Mouse (Mus musculus) kidney, adult 2 months (tissue): ENCODE results near the gene Spib. TPM values are rescaled to one million over a fixed set of nuclear protein-coding genes. Genes with fewer than 3 reads are reported as not detected.
A peak's percentile ranks its signal among the peaks of the same experiment; 100 is the strongest.

Experiments
- DNase-seq: peaks from one replicate; pipeline ENCODE4 v3.0.0; 2021
- H3K27ac ChIP-seq: fragments of 200-500 bp; 2 replicates; pipeline ENCODE4 v1.5.1; 2012; ENCODE audit warnings: low read depth, low read length, control low read depth, inconsistent platforms; ENCODE audit not compliant: insufficient read depth
- H3K27me3 ChIP-seq: fragments of 200-500 bp; replicated peaks from 2 replicates; pipeline ENCODE4 v1.6.1; 2012; ENCODE audit warnings: mild to moderate bottlenecking, moderate library complexity, low read length, inconsistent platforms; ENCODE audit not compliant: control insufficient read depth, insufficient read depth
- H3K36me3 ChIP-seq: fragments of 200-500 bp; 2 replicates; pipeline ENCODE4 v1.6.1; 2012; ENCODE audit warnings: mild to moderate bottlenecking, moderate library complexity, low read length, inconsistent platforms; ENCODE audit not compliant: control insufficient read depth, insufficient read depth
- H3K4me1 ChIP-seq: fragments of 200-500 bp; 2 replicates; pipeline ENCODE4 v1.6.1; 2011; ENCODE audit warnings: low read length; ENCODE audit not compliant: control insufficient read depth, insufficient read depth
- H3K4me3 ChIP-seq: fragments of 200-500 bp; 2 replicates; pipeline ENCODE4 v1.5.1; 2011; ENCODE audit warnings: mild to moderate bottlenecking, low read depth, low read length, control low read depth; ENCODE audit not compliant: insufficient read depth
- CTCF ChIP-seq: fragments of 200-500 bp; conservative IDR thresholded peaks from 2 replicates; pipeline ENCODE4 v1.5.1; 2011; ENCODE audit warnings: low read depth, mild to moderate bottlenecking, control low read depth, low read length, moderate library complexity, mixed read lengths; ENCODE audit not compliant: insufficient read depth, insufficient read length
- POLR2A ChIP-seq: fragments of 200-500 bp; IDR thresholded peaks from one replicate; pipeline ENCODE4 v1.6.1; 2011; ENCODE audit warnings: low read depth, low read length, control low read depth
- WGBS: fragments of 180-500 bp; shearing (Covaris S2); methylation state at CpG from one replicate; pipeline ENCODE4 v1.1.7; 2018; 5-methylcytosine and 5-hydroxymethylcytosine counted together
- polyA plus RNA-seq: library from polyadenylated mRNA; depleted of rRNA; stranded (reverse); fragments of >200 nt; gene quantifications from 2 replicates; pipeline ENCODE4 v1.2.3, GENCODE M21; 2012

Spib gene
- polyA plus RNA-seq, 1 experiment = 8.3 TPM

DNA sequence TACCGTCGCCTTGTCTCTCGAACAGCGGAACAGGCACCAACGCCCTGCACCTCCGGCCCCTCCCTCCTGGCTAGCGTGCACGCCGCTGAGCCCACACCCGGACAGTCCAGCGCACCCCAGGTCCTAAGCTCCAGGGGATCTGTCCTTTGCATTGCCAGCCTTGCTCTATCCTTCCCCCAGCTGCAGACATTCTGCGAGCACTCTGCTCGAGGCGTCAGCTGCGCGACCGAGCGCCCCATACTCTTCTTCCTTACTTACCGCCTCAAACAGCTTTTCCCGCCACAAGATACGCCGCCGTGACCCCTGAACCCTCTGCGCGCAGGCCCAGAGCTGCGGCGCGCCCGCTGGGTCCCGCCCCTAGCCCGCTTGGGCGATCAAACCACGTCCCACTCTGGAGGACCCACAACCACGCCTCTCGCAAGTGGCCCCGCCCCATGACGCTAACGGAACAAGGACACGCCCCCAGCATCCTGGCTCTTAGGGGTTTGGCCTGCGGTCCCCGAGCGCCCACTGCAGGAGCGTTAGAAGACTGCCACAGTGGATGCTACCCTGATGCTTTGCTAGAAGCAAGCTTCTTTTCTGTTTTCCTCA, 16.7 kb upstream of the Spib start, which contains the start of gene Pold1:
Pold1 (minus strand) TSS at position 353 of the 591 bp plus-strand sequence.
- DNase-seq = peak; percentile 100
- TF ChIP-seq CTCF (peak; percentile 90), POLR2A (no peak)
- WGBS = under 1% methylated on average over 43 of the region's 43 CpGs

GRCm38 (mm10) chr7:44547725-44548124, 15.9 kb upstream of the Spib start:
- WGBS = 16% methylated on average over 5 of the region's 5 CpGs
- no peak for TF ChIP-seq CTCF
- TF ChIP-seq POLR2A = no peak
- no peak overlapping the region for H3K27ac ChIP-seq

More for the DNA sequence above, 16.7 kb upstream of the Spib start, which contains the start of gene Pold1:
- Histone ChIP-seq H3K4me3 (peak within 1 kb of the TSS; percentile 68), H3K27me3 (no peaks in the 10 kb centered on the region), H3K4me1 (0 out of 2 replicates have a peak, but pooled peaks cover 7% of the 10 kb centered on the region), H3K36me3 (peaks cover 6% of the 10 kb centered on the region), H3K27ac (no peak within 1 kb of the TSS)

GRCm38 (mm10) chr7:44547041-44547440, 15.2 kb upstream of the Spib start:
- DNase-seq = no peak
- no peak overlapping the region for H3K4me3 ChIP-seq
- no peak for TF ChIP-seq POLR2A
- TF ChIP-seq CTCF = no peak
- peaks cover 6% of the 10 kb centered on the region for H3K36me3 ChIP-seq
- 92% methylated on average over 13 of the region's 13 CpGs for WGBS
- H3K27ac ChIP-seq = no peak overlapping the region
- no peaks in the 10 kb centered on the region for H3K4me1 ChIP-seq
- H3K27me3 ChIP-seq = no peaks in the 10 kb centered on the region

More at GRCm38 (mm10) chr7:44547725-44548124, 15.9 kb upstream of the Spib start:
- Histone ChIP-seq H3K36me3 (peaks cover 6% of the 10 kb centered on the region), H3K4me3 (no peak overlapping the region), H3K4me1 (0 out of 2 replicates have a peak, but pooled peaks cover 2% of the 10 kb centered on the region), H3K27me3 (no peaks in the 10 kb centered on the region)
- DNase-seq = no peak

DNA sequence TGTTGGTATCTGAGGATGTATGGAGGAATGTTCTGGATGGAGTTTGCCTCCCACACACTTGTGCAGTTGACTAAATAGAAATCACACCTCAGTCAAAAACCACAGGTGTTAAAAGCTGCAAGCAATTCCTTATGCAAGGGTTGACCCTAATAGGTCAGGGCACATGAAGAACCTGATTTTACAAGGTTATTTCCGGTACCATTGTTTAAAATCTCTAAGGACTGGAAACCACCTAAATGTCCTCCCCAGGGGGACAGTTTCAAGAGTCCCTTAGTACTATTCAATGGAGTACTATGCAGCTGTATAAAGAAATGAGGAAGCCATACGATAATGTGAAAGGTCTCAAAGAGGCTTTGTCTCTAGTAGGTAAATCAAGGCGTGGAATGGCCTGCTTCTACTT, 14.4 kb upstream of the Spib start:
- WGBS = 96% methylated on average over 3 of the region's 3 CpGs
- peaks cover 2% of the 10 kb centered on the region for H3K36me3 ChIP-seq
- no peak overlapping the region for H3K27ac ChIP-seq
- no peaks in the 10 kb centered on the region for H3K4me1 ChIP-seq
- H3K4me3 ChIP-seq = no peak overlapping the region
- H3K27me3 ChIP-seq = no peaks in the 10 kb centered on the region
- TF ChIP-seq CTCF = no peak
- TF ChIP-seq POLR2A = no peak
- DNase-seq = no peak

- Histone ChIP-seq H3K27ac (no peak overlapping the region), H3K4me1 (no peaks in the 10 kb centered on the region), H3K27me3 (no peaks in the 10 kb centered on the region), H3K4me3 (no peak overlapping the region), H3K36me3 (no peaks in the 10 kb centered on the region)
- TF ChIP-seq CTCF = no peak
- no peak for TF ChIP-seq POLR2A
- WGBS = 79% methylated on average over 12 of the region's 12 CpGs
- no peak for DNase-seq
Measured at GRCm38 (mm10) chr7:44543071-44543470, 11.2 kb upstream of the Spib start.

GRCm38 (mm10) chr7:44542555-44542954, 10.7 kb upstream of the Spib start:
- Histone ChIP-seq H3K4me1 (no peaks in the 10 kb centered on the region), H3K4me3 (no peak overlapping the region), H3K27me3 (no peaks in the 10 kb centered on the region), H3K27ac (no peak overlapping the region), H3K36me3 (no peaks in the 10 kb centered on the region)
- WGBS = 94% methylated on average over 11 of the region's 11 CpGs
- DNase-seq = no peak
- TF ChIP-seq CTCF = no peak
- TF ChIP-seq POLR2A = no peak

DNA sequence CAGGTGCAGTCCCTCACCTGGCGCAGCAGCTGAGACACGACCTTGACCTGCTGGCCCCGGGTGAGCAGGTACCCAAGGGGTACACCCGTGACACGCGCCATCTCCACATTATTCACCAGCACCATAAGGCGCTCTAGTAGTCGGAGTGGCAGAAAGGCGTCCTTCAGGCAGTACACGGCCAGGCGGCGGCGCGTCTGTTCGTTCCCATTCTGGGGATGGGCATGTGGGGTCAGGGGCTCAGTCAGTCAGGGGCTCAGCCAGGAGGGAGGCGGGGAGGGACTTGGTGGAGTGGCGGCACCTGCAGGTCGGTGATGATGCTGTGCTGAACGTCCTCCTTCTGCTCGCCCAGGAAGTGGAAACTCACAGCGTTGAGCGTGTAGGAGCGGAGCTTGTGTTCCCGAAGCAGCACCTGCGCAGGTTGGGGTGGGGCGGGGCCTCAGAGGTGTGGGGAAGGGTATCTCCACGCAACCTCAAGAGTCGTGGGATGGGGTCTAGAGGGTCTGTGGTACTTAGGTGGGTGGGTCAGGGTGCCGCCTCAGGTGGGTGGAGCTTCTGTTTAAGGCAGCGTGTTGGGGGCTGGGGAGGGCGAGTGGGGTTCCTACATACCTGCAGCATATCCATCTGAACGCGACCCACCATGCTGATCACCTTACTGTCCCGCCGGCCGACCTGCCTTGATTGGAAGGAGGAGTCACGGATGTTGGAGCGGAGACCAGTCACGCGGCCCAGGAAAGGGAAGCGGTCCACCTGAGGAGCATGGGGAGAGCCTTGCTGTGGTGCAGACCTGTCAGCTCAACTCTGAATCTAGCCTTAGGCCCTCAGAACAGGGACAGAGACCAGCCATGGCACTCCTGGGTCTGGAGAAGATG, 7.1 kb upstream of the Spib start:
- Histone ChIP-seq H3K27me3 (no peaks in the 10 kb centered on the region), H3K27ac (no peak overlapping the region), H3K36me3 (no peaks in the 10 kb centered on the region), H3K4me1 (no peaks in the 10 kb centered on the region), H3K4me3 (no peak overlapping the region)
- DNase-seq = no peak
- no peak for TF ChIP-seq POLR2A
- TF ChIP-seq CTCF = no peak
- 93% methylated on average over 41 of the region's 41 CpGs for WGBS

DNA sequence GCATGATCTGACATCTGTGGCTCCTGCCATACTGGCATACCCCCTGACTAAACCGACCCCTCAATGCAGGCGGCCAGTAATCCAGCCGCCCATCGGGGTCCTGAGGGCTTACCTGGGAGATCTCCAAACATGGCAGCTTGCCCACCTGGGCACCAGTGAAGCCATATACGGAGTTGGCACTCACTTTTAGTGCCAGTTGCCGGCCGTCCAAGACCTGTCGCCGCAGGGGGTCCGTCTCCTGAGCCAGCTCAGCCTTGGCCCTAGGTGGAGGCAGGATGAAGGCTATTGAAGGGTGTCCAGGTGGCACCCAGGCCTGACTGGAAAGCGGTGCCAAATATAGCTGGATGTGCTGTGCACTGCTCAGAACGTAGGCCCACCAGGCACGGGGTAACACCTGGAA, 5.6 kb upstream of the Spib start:
- no peak for DNase-seq
- no peaks in the 10 kb centered on the region for H3K4me1 ChIP-seq
- H3K4me3 ChIP-seq = no peak overlapping the region
- no peaks in the 10 kb centered on the region for H3K36me3 ChIP-seq
- TF ChIP-seq CTCF = no peak
- TF ChIP-seq POLR2A = no peak
- H3K27me3 ChIP-seq = no peaks in the 10 kb centered on the region
- 90% methylated on average over 13 of the region's 13 CpGs for WGBS
- no peak overlapping the region for H3K27ac ChIP-seq
